Mouse (Mus musculus): Measurements from ENCODE around the gene Sec61a2. TPM values are rescaled to one million over a fixed set of nuclear protein-coding genes. Genes with fewer than 3 reads are reported as not detected.

Gene Sec61a2
- 47.0 TPM for polyA plus RNA-seq (2014; fragmentation: Illumina TruSeq; extraction: RNeasy Lipid Tissue Mini Kit (QIAGEN cat#74804); ENCODE audit: low replicate concordance)

GRCm38 (mm10) chr2:5894843-5895570 is at the start of gene Sec61a2:
Gene Sec61a2, minus strand, starts transcription at chr2:5895432.

GRCm38 (mm10) chr2:5942416-5943032 is 47.3 kb upstream of the Sec61a2 start, which contains the start of gene Dhtkd1:
Gene Dhtkd1, minus strand, starts transcription at chr2:5942792.

GRCm38 (mm10) chr2:5862834-5863233 is 32.4 kb downstream of the Sec61a2 start, which contains the start of gene Gm13199:
Gene Gm13199, minus strand, starts transcription at chr2:5862934.

GRCm38 (mm10) chr2:5844873-5845631 is 50.2 kb downstream of the Sec61a2 start, which contains the start of the genes Nudt5 and Cdc123:
Gene Nudt5, plus strand, starts transcription at chr2:5845019.
Gene Cdc123, minus strand, starts transcription at chr2:5845164.

Other genes with a start within 250 kb of the Sec61a2 start
- gene Camk1d, start 180.9 kb downstream of the Sec61a2 start, polyA plus RNA-seq (2014; fragmentation: Illumina TruSeq; extraction: RNeasy Lipid Tissue Mini Kit (QIAGEN cat#74804); ENCODE audit: low replicate concordance), result 27.5 TPM
- 143 TPM for gene Nudt5, start 50.4 kb downstream of the Sec61a2 start, polyA plus RNA-seq (2014; fragmentation: Illumina TruSeq; extraction: RNeasy Lipid Tissue Mini Kit (QIAGEN cat#74804); ENCODE audit: low replicate concordance)
- 235 TPM for gene Cdc123, start 50.3 kb downstream of the Sec61a2 start, polyA plus RNA-seq (2014; fragmentation: Illumina TruSeq; extraction: RNeasy Lipid Tissue Mini Kit (QIAGEN cat#74804); ENCODE audit: low replicate concordance)
- gene Gm13199, start 32.5 kb downstream of the Sec61a2 start, polyA plus RNA-seq (2014; fragmentation: Illumina TruSeq; extraction: RNeasy Lipid Tissue Mini Kit (QIAGEN cat#74804); ENCODE audit: low replicate concordance), result not detected
- 0.74 TPM for gene Dhtkd1, start 47.4 kb upstream of the Sec61a2 start, polyA plus RNA-seq (2014; fragmentation: Illumina TruSeq; extraction: RNeasy Lipid Tissue Mini Kit (QIAGEN cat#74804); ENCODE audit: low replicate concordance)
- gene Upf2, start 56.0 kb upstream of the Sec61a2 start, polyA plus RNA-seq (2014; fragmentation: Illumina TruSeq; extraction: RNeasy Lipid Tissue Mini Kit (QIAGEN cat#74804); ENCODE audit: low replicate concordance), result 59.1 TPM
- gene Proser2, start 234.8 kb upstream of the Sec61a2 start, polyA plus RNA-seq (2014; fragmentation: Illumina TruSeq; extraction: RNeasy Lipid Tissue Mini Kit (QIAGEN cat#74804); ENCODE audit: low replicate concordance), result 1.4 TPM

Data from small intestine, adult 10 weeks (tissue).